ENCODE assay signal across 11 mouse cellular contexts in genomic region chr2:46468936-46469629, GRCm38 (mm10).
"Had no signal": no experiment of that assay in that cellular context is flagged by ENCODE, and none has a peak within 500 bp of the region (broad histone marks: within the 10 kb centered on the region; RNA-seq: fewer than 3 reads in every experiment).

No protein-coding gene starts in this region.

- H3K9me3 ChIP-seq: intestine, embryonic 15.5 days; limb, embryonic 10.5 days; liver, embryonic 15.5 days had no signal

- ATAC-seq: intestine, embryonic 15.5 days; lung, postnatal 0 days had no signal

- H3K36me3 ChIP-seq: intestine, embryonic 15.5 days; limb, embryonic 10.5 days; liver, embryonic 15.5 days had no signal

- DNase-seq: kidney, adult 18-20 months; kidney, postnatal 14 days; lung, adult 2 months; lung, postnatal 36 days; right cerebral cortex, postnatal 14 days; thymus, postnatal 36 days had no signal

- H3K4me2 ChIP-seq: intestine, embryonic 15.5 days; liver, embryonic 11.5 days; liver, embryonic 15.5 days had no signal

- H3K27me3 ChIP-seq: intestine, embryonic 15.5 days; liver, embryonic 15.5 days had no signal

- H3K27ac ChIP-seq: intestine, embryonic 15.5 days; limb, embryonic 10.5 days; liver, embryonic 15.5 days had no signal

- H3K4me3 ChIP-seq: intestine, embryonic 15.5 days; limb, embryonic 10.5 days; liver, embryonic 15.5 days had no signal

- H3K4me1 ChIP-seq: intestine, embryonic 15.5 days; liver, embryonic 15.5 days had no signal

- H3K9ac ChIP-seq: intestine, embryonic 15.5 days; liver, embryonic 15.5 days had no signal
